Mouse (Mus musculus): ENCODE data around the gene Stat3. TPM values are rescaled to one million over a fixed set of nuclear protein-coding genes. Genes with fewer than 3 reads are reported as not detected.

Stat3 gene
- polyA plus RNA-seq, 2 experiments: 56.1 to 65.9 TPM

GRCm38 (mm10) chr11:100848080-100848479, 91.3 kb downstream of the Stat3 start:
- Histone ChIP-seq H3K36me3 (ENCODE audit: control insufficient read depth, insufficient read depth, low read length) (no peaks in the 10 kb centered on the region), H3K27me3 (ENCODE audit: control insufficient read depth, insufficient read depth, low read length) (no peaks in the 10 kb centered on the region), H3K4me2 (replicated peaks; ENCODE audit: low read depth, low read length, severe bottlenecking) (no peak overlapping the region), H3K4me3 (replicated peaks; ENCODE audit: low read length) (no peak overlapping the region), H3K27ac (replicated peaks; ENCODE audit: low read depth, low read length) (no peak overlapping the region), H3K9me3 (ENCODE audit: control insufficient read depth, low read length) (no peaks in the 10 kb centered on the region), H3K9ac (ENCODE audit: low read depth, low read length, severe bottlenecking) (no peak overlapping the region), H3K4me1 (ENCODE audit: control insufficient read depth, insufficient read depth, low read length) (0 out of 2 replicates have a peak, but pooled peaks cover 10% of the 10 kb centered on the region)
- no peak for DNase-seq (ENCODE audit: low spot score)
- TF ChIP-seq POLR2A (IDR thresholded peaks at IDR 0.05; ENCODE audit: borderline replicate concordance, extremely low read depth, insufficient read depth, insufficient read length): no peak
- WGBS: 75% methylated on average over 4 of the region's 4 CpGs
- ATAC-seq (ENCODE audit: low FRiP score, low read depth): no peak

DNA sequence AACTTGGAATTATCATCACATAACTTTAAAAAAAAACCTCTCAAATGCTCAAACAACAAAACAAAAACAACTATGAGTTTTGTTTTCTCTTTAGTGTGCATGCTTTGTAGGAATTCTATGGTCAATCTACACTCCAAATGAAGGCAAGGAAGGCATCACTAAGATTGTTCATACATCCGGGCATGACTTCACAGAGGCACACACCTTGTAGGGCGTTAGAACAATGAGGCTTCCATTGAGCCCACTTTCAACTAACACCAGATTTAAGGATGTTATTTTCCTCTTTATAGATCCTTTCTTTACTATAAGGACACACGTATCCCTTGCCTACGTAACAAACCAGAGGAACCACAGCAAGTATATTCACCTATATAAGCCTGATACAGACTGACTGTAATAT, 91.8 kb downstream of the Stat3 start:
- H3K27me3 ChIP-seq (ENCODE audit: control insufficient read depth, insufficient read depth, low read length): no peaks in the 10 kb centered on the region
- no peak for TF ChIP-seq POLR2A (IDR thresholded peaks at IDR 0.05; ENCODE audit: borderline replicate concordance, extremely low read depth, insufficient read depth, insufficient read length)
- H3K27ac ChIP-seq (replicated peaks; ENCODE audit: low read depth, low read length): no peak overlapping the region
- no peak overlapping the region for H3K4me3 ChIP-seq (replicated peaks; ENCODE audit: low read length)
- no peak overlapping the region for H3K9ac ChIP-seq (ENCODE audit: low read depth, low read length, severe bottlenecking)
- no peaks in the 10 kb centered on the region for H3K36me3 ChIP-seq (ENCODE audit: control insufficient read depth, insufficient read depth, low read length)
- no peak for DNase-seq (ENCODE audit: low spot score)
- 0 out of 2 replicates have a peak, but pooled peaks cover 10% of the 10 kb centered on the region for H3K4me1 ChIP-seq (ENCODE audit: control insufficient read depth, insufficient read depth, low read length)
- 90% methylated on average over 4 of the region's 4 CpGs for WGBS
- no peak overlapping the region for H3K4me2 ChIP-seq (replicated peaks; ENCODE audit: low read depth, low read length, severe bottlenecking)
- ATAC-seq (ENCODE audit: low FRiP score, low read depth): no peak
- no peaks in the 10 kb centered on the region for H3K9me3 ChIP-seq (ENCODE audit: control insufficient read depth, low read length)

- Histone ChIP-seq H3K9me3 (ENCODE audit: control insufficient read depth, low read length) (no peaks in the 10 kb centered on the region), H3K27ac (replicated peaks; ENCODE audit: low read depth, low read length) (no peak overlapping the region), H3K4me2 (replicated peaks; ENCODE audit: low read depth, low read length, severe bottlenecking) (no peak overlapping the region), H3K9ac (ENCODE audit: low read depth, low read length, severe bottlenecking) (no peak overlapping the region), H3K4me3 (replicated peaks; ENCODE audit: low read length) (no peak overlapping the region), H3K27me3 (ENCODE audit: control insufficient read depth, insufficient read depth, low read length) (no peaks in the 10 kb centered on the region), H3K36me3 (ENCODE audit: control insufficient read depth, insufficient read depth, low read length) (no peaks in the 10 kb centered on the region), H3K4me1 (ENCODE audit: control insufficient read depth, insufficient read depth, low read length) (0 out of 2 replicates have a peak, but pooled peaks cover 5% of the 10 kb centered on the region)
- DNase-seq (ENCODE audit: low spot score) (no peak), ATAC-seq (ENCODE audit: low FRiP score, low read depth) (no peak)
- TF ChIP-seq POLR2A (IDR thresholded peaks at IDR 0.05; ENCODE audit: borderline replicate concordance, extremely low read depth, insufficient read depth, insufficient read length): no peak
- WGBS: 83% methylated on average over 6 of the region's 6 CpGs
These were observed 93.5 kb downstream of the Stat3 start for GRCm38 (mm10) chr11:100845793-100846192.

- Histone ChIP-seq H3K9me3 (ENCODE audit: control insufficient read depth, low read length) (no peaks in the 10 kb centered on the region), H3K4me1 (ENCODE audit: control insufficient read depth, insufficient read depth, low read length) (0 out of 2 replicates have a peak, but pooled peaks cover 2% of the 10 kb centered on the region), H3K4me3 (replicated peaks; ENCODE audit: low read length) (no peak overlapping the region), H3K27ac (replicated peaks; ENCODE audit: low read depth, low read length) (no peak overlapping the region), H3K4me2 (replicated peaks; ENCODE audit: low read depth, low read length, severe bottlenecking) (no peak overlapping the region), H3K36me3 (ENCODE audit: control insufficient read depth, insufficient read depth, low read length) (no peaks in the 10 kb centered on the region), H3K27me3 (ENCODE audit: control insufficient read depth, insufficient read depth, low read length) (no peaks in the 10 kb centered on the region), H3K9ac (ENCODE audit: low read depth, low read length, severe bottlenecking) (no peak overlapping the region)
- DNase-seq (ENCODE audit: low spot score): no peak
- no peak for TF ChIP-seq POLR2A (IDR thresholded peaks at IDR 0.05; ENCODE audit: borderline replicate concordance, extremely low read depth, insufficient read depth, insufficient read length)
- no peak for ATAC-seq (ENCODE audit: low FRiP score, low read depth)
- WGBS: 82% methylated on average over 4 of the region's 4 CpGs
These were observed 95.2 kb downstream of the Stat3 start for GRCm38 (mm10) chr11:100844121-100844520.

GRCm38 (mm10) chr11:100843070-100843669, 96.2 kb downstream of the Stat3 start:
- H3K4me2 ChIP-seq (replicated peaks; ENCODE audit: low read depth, low read length, severe bottlenecking): no peak overlapping the region
- no peak for TF ChIP-seq POLR2A (IDR thresholded peaks at IDR 0.05; ENCODE audit: borderline replicate concordance, extremely low read depth, insufficient read depth, insufficient read length)
- H3K36me3 ChIP-seq (ENCODE audit: control insufficient read depth, insufficient read depth, low read length): no peaks in the 10 kb centered on the region
- ATAC-seq (ENCODE audit: low FRiP score, low read depth): no peak
- H3K4me1 ChIP-seq (ENCODE audit: control insufficient read depth, insufficient read depth, low read length): no peaks in the 10 kb centered on the region
- DNase-seq (ENCODE audit: low spot score): no peak
- H3K4me3 ChIP-seq (replicated peaks; ENCODE audit: low read length): no peak overlapping the region
- 93% methylated on average over 8 of the region's 8 CpGs for WGBS
- H3K27ac ChIP-seq (replicated peaks; ENCODE audit: low read depth, low read length): no peak overlapping the region
- H3K27me3 ChIP-seq (ENCODE audit: control insufficient read depth, insufficient read depth, low read length): no peaks in the 10 kb centered on the region
- H3K9me3 ChIP-seq (ENCODE audit: control insufficient read depth, low read length): no peaks in the 10 kb centered on the region
- H3K9ac ChIP-seq (ENCODE audit: low read depth, low read length, severe bottlenecking): no peak overlapping the region
